Mouse (Mus musculus) cortical plate, adult 2 months (tissue): ENCODE data around the gene Commd4. TPM values are rescaled to one million over a fixed set of nuclear protein-coding genes. Genes with fewer than 3 reads are reported as not detected.

Experiments used
- H3K27ac ChIP-seq: fragments of 200-500 bp; 2 replicates; pipeline ENCODE4 v1.5.1; 2012; ENCODE audit warnings: low read length, control low read depth, inconsistent platforms; ENCODE audit not compliant: insufficient read depth
- H3K4me1 ChIP-seq: fragments of 200-500 bp; 2 replicates; pipeline ENCODE4 v1.6.1; 2011; ENCODE audit warnings: low read length; ENCODE audit not compliant: control insufficient read depth, insufficient read depth
- H3K4me3 ChIP-seq: fragments of 200-500 bp; 2 replicates; pipeline ENCODE4 v1.5.1; 2011; ENCODE audit warnings: mild to moderate bottlenecking, low read length, control low read depth; ENCODE audit not compliant: insufficient read depth
- CTCF ChIP-seq: fragments of 200-500 bp; IDR thresholded peaks from 2 replicates; pipeline ENCODE4 v1.5.1; 2011; ENCODE audit warnings: mild to moderate bottlenecking, control low read depth, low read length; ENCODE audit not compliant: insufficient read depth; ENCODE audit errors: extremely low read depth
- POLR2A ChIP-seq: fragments of 200-500 bp; IDR thresholded peaks from 2 replicates; pipeline ENCODE4 v1.6.1; 2011; ENCODE audit warnings: mild to moderate bottlenecking, low read length, control low read depth; ENCODE audit not compliant: insufficient read depth; ENCODE audit errors: extremely low read depth
- polyA plus RNA-seq: library from polyadenylated mRNA; depleted of rRNA; stranded (reverse); fragments of >200 nt; gene quantifications from 2 replicates; pipeline ENCODE4 v1.2.3, GENCODE M21; 2012

The Commd4 gene
- polyA plus RNA-seq, 1 experiment, result 186 TPM

DNA sequence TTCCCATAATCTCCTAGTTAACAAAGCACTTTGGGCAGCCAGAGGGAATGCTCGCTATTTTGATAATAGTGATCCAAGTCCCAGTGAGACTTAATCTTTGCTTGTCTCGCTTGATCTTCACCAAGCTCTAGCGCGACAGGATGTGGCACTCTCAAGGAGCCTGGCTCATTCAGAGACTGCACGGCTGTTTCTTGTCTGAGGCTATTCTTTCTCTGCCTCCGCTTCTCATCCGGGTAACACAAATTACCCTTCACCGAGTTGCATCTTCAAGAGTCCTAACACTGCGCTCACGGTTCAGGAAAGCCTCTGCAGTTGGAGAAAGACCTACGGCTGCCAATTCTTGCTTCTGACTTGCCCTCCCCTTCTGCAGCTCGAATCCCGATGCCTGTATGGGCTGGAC is 632 bp downstream of the Commd4 start:
- TF ChIP-seq CTCF (no peak), POLR2A (peak; percentile 45; the same call in 1 of the 2 replicates)
- peak overlapping the region; percentile 78 for H3K4me3 ChIP-seq
- peak overlapping the region; percentile 13; the same call in 1 of the 2 replicates for H3K27ac ChIP-seq
- peaks cover 6% of the 10 kb centered on the region for H3K4me1 ChIP-seq

DNA sequence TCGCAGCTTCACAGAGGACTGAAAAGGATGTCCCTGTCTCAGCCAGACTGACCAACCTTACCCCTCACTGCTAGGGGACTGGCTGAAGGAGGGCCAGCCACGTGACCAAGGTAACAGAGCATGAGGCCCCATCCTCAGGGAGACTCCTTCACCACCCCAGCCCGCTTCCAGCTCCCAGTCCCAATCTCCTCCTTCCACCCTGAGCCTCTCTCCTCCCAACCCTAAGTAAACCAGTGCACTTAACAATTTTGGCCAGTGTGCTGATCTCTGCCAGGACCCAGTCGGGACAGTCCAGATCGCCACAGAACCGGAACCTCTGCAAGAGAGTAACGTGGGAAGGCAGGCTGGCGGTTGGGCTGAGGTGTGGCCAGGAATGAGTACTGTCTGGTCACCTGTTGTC is 1.3 kb downstream of the Commd4 start:
- no peak for TF ChIP-seq POLR2A
- TF ChIP-seq CTCF, result no peak
- Histone ChIP-seq H3K4me1 (peaks cover 6% of the 10 kb centered on the region), H3K4me3 (peak overlapping the region; percentile 78), H3K27ac (no peak overlapping the region)

DNA sequence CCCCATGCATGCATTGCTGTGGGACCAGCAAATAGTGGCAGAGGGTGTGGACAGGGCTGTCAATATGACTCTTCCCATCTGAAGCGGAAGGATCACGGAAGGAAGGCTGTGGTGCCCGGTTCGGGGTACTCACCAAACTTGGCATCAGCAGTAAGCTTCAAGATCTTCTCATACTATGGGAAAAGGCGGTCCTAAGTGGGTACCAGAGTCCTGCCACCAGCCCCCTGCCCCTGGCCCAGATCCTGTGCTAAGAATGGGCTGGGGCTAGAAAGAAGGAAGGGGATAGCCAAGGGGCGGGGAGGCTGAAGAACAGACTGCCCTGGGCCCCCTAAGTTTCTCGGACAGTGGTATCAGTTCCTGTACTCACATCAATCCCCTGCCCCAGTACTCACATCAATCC is 1.7 kb downstream of the Commd4 start:
- H3K4me3 ChIP-seq, result no peak overlapping the region
- no peak for TF ChIP-seq CTCF
- no peak for TF ChIP-seq POLR2A
- H3K27ac ChIP-seq, result no peak overlapping the region
- peaks cover 6% of the 10 kb centered on the region for H3K4me1 ChIP-seq

DNA sequence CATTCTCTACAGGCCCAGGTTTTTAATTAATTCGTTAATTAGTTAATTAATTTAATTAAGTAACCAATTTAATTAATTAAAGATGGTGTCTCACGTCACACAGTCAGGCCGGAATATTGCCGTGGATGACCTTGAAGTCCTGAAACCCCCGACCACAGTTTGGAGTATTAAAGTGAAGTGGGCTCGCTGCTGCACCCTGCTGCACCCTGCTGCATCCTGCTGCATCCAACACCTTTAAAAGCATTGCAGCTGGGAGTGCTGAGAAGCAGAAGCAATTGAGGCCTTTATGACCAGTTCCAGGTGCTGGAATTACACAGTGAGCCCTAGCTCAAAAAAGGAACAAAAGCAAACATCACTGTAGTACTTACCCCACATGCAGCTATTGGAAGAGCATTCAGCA is 5.8 kb downstream of the Commd4 start:
- Histone ChIP-seq H3K4me3 (no peak overlapping the region), H3K4me1 (peaks cover 7% of the 10 kb centered on the region), H3K27ac (no peak overlapping the region)
- TF ChIP-seq POLR2A (no peak), CTCF (no peak)

DNA sequence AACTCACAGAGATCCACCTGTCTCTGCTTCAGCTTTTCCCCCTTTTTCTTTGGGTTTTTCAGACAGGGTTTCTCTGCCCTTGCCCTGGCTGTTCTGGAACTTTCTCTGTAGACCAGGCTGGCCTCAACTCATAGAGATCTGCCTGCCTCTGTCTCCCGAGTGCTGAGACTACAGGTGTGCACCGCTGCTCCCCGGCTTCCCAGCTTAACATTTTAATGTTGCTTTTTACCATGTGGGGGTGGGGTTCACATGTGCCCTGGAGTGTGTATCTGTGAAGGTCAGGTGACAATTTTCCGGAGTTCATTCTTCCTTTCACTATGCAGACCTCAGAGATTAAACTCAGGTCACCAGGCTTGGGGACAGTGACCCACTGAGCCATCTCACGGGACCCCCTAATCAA is 7.9 kb downstream of the Commd4 start:
- TF ChIP-seq CTCF, result no peak
- TF ChIP-seq POLR2A, result no peak
- peaks cover 5% of the 10 kb centered on the region for H3K4me1 ChIP-seq
- no peak overlapping the region for H3K4me3 ChIP-seq
- H3K27ac ChIP-seq, result no peak overlapping the region

DNA sequence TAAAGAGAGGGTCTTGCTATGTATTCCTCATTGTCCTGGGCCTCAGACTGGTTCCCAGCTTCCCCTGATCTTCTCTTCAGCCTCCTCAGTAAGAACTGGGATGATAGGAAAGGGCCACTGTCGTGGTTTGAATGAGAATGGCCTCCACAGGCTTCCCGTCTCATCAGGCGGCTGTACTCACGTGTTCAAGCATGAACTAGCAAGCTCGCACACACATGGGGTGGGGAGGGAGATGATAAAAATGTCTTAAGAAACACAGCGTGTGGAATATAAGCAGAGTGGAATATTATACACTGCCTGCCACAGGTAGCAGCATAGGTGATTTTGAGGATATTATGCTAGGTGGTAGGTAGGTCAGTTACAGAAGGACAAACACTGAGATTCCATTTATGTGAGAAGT is 9.1 kb downstream of the Commd4 start:
- no peak overlapping the region for H3K27ac ChIP-seq
- peaks cover 5% of the 10 kb centered on the region for H3K4me1 ChIP-seq
- H3K4me3 ChIP-seq, result peak overlapping the region; percentile 80; the same call in 1 of the 2 replicates
- no peak for TF ChIP-seq CTCF
- TF ChIP-seq POLR2A, result no peak

DNA sequence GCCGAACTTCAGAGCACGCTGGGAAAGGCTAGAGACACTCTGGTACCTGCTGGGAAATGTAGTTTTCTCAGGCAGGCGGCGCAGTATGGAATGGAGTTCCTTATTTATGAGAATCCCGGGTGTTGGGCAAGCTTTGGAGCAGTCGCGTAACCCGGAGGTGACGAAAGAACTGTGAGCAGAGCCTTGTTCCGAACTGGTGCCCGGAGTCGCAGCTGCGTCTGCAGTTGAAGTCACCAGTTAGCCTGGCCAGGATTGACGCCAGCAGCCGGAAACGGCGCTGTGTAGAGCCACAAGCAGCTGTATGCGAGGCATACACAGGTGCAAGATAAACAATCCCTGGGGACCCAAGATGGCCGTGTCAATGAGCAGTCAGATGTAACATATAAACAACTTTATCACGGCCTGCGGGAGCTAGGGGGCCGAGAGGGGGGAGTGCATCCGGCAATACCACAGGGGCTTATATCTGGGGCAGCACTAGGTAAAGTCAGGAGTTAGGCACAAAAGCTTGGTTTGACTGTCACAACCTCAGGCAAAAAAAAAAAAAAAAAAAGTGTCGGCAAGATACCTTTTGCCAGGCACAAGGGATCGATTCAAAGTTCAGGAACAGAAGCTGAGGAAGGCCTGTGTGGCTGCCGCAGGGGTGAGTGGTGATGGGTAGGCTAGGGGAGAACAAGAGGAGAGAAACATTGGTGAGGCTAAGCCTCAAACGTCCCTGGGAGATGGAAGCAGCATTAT is 9.8 kb downstream of the Commd4 start, which contains the start of gene Neil1:
Gene Neil1, minus strand, starts transcription at position 162 of the 735 bp plus-strand sequence.
- Histone ChIP-seq H3K4me1 (peaks cover 5% of the 10 kb centered on the region), H3K27ac (peak within 1 kb of the TSS; percentile 87), H3K4me3 (peak within 1 kb of the TSS; percentile 80)
- TF ChIP-seq CTCF (no peak), POLR2A (peak; percentile 94)

DNA sequence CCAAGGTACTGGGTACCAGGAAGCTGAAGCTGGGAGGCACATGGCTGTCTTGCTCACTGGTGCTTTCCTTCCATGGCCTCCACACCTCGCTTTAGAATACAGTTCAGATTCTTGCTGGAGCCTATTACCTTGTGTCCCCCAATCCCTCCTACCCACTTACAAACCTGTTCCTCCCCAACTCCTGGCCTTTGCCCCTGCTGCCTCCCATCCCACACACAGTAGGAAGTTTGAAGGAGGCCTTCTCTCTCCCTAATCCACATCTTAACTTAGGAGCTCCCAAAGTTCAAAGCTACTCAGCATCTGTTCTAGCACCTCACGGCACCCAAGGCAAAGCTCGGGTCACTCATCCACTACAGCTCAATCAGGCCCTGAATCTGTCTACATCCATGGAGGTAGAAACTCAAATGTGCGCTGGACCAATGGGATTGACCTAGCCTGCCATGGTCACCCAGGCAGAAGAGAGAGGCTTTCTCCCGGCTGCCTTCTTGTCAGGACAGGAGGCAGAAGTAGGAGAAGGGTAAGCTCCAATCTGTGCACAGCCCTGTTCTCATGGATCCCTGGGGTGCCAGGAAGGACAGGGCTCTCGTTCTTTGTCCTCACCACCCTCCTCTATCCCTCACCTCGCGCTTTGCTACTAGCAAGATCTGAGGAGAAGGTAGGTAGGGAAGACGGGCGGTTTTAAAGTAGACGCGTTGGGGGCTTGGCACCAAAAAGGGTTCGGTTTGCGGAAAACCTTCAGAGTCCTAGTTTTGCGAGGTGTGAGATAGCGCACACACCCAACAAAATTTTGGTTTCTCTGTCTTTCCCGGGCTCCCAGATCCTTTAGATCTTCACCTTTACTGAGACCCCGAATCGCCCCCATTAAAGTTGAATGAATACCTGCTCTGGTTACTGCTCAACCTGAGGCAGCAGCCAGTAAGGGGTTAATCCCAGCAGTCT is 10.7 kb downstream of the Commd4 start:
- Histone ChIP-seq H3K4me1 (peaks cover 5% of the 10 kb centered on the region), H3K27ac (peak overlapping the region; percentile 51), H3K4me3 (peak overlapping the region; percentile 80)
- TF ChIP-seq CTCF, result no peak
- TF ChIP-seq POLR2A, result no peak

DNA sequence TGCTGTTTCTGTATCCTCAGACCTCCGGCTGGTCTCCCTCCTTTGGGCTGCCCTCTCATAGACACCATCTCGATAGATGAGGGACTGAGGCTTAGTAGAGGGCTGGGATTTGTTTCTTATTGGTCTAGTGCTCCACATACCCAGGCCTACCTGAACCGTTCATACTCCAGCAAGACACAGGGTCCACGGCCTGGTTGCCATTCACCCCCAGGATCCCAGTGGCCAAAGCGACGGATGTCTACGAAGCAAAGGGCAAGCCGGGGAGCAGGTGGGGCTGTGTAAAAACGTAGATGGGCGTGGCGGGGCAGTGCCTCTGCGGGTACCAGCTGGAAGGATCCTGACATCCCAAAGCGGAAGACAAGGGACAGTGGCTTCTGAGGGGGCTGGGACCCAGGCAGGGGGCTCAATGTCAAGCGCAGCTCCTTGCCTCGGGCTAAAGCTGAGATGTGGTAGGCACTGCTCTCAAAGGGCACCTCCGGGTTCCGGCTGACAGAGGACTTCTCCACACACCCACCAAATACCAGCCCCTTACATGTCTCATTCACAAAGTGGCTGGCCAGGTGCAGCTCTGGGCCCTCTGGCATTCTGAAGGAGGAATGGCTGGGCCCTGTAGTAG is 11.6 kb downstream of the Commd4 start:
- no peak for TF ChIP-seq POLR2A
- TF ChIP-seq CTCF, result no peak
- Histone ChIP-seq H3K4me3 (peak overlapping the region; percentile 80; the same call in 1 of the 2 replicates), H3K4me1 (peaks cover 5% of the 10 kb centered on the region), H3K27ac (no peak overlapping the region)
